Mouse (Mus musculus) hindbrain, embryonic 13.5 days (tissue): ENCODE results near the gene Fyttd1. TPM values are rescaled to one million over a fixed set of nuclear protein-coding genes. Genes with fewer than 3 reads are reported as not detected.
"Not testable (repeated sequence)": the region's sequence is repeated elsewhere in the genome, so short reads cannot be mapped to it uniquely, and the experiment has no call there.

Source experiments
- ATAC-seq: fragments of 200-750 bp; cut with Nextera tagmentation; 2 replicates; pipeline ENCODE4 v1.8.0; 2017; ENCODE audit warnings: moderate TSS enrichment; ENCODE audit not compliant: low FRiP score
- H3K27ac ChIP-seq: fragments of 300-500 bp; sonication (generic); 2 replicates; pipeline ENCODE4 v1.5.1; 2015; ENCODE audit warnings: inconsistent platforms, mild to moderate bottlenecking, moderate library complexity
- H3K27me3 ChIP-seq: fragments of 300-500 bp; sonication (generic); 2 replicates; pipeline ENCODE4 v1.6.1; 2015; ENCODE audit warnings: mild to moderate bottlenecking, inconsistent platforms
- H3K36me3 ChIP-seq: fragments of 300-500 bp; sonication (generic); 2 replicates; pipeline ENCODE4 v1.6.1; 2015; ENCODE audit warnings: mild to moderate bottlenecking, inconsistent platforms
- H3K4me1 ChIP-seq: fragments of 300-500 bp; sonication (generic); replicated peaks from 2 replicates; pipeline ENCODE4 v1.6.1; 2015; ENCODE audit warnings: inconsistent platforms
- H3K4me2 ChIP-seq: fragments of 300-500 bp; sonication (generic); 2 replicates; pipeline ENCODE4 v1.6.1; 2015; ENCODE audit warnings: inconsistent platforms, mild to moderate bottlenecking, moderate library complexity
- H3K4me3 ChIP-seq: fragments of 300-500 bp; sonication (generic); 2 replicates; pipeline ENCODE4 v1.5.1; 2015; ENCODE audit warnings: mild to moderate bottlenecking, inconsistent platforms
- H3K9ac ChIP-seq: fragments of 300-500 bp; sonication (generic); 2 replicates; pipeline ENCODE4 v1.6.1; 2015; ENCODE audit warnings: mild to moderate bottlenecking, inconsistent platforms
- H3K9me3 ChIP-seq: fragments of 300-500 bp; sonication (generic); 2 replicates; pipeline ENCODE4 v1.6.1; 2016; ENCODE audit warnings: inconsistent platforms
- WGBS: fragments of 180-500 bp; shearing (Covaris S2); methylation state at CpG from one replicate; pipeline ENCODE4 v1.1.7; 2015; 5-methylcytosine and 5-hydroxymethylcytosine counted together
- polyA plus RNA-seq: library from polyadenylated mRNA; unstranded; fragments of >200 nt; fragmentation: Nextera tagmentation; extraction: Ambion mirVana; gene quantifications from 2 replicates; pipeline ENCODE4 v1.2.1, GENCODE M21; 2015

Fyttd1 gene
- polyA plus RNA-seq, 1 experiment from 2014 or later: 110 TPM

DNA sequence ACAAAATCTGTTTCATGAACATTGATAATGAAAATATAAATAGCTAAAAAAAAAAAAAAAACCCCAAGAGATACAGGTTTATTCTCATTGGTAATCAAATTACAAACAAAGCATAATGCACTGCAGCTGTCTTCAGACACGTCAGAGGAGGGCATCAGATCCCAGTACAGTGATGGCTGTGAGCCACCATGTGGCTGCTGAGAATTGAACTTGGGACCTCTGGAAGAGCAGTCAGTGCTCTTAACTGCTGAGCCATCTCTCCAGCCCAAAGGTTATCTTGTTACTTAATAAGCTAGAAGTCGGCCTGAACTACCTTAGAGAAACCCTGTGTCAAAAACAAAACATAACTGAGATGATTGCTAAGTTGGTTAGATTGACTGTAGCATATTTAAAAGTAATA is 12.6 kb downstream of the Fyttd1 start:
- Histone ChIP-seq H3K4me3 (no peak overlapping the region), H3K27me3 (no peaks in the 10 kb centered on the region), H3K36me3 (peaks cover 56% of the 10 kb centered on the region), H3K4me1 (no peaks in the 10 kb centered on the region), H3K9ac (no peak overlapping the region), H3K27ac (no peak overlapping the region), H3K9me3 (no peaks in the 10 kb centered on the region), H3K4me2 (no peak overlapping the region)
- ATAC-seq: no peak
- WGBS: 64% methylated on average over 2 of the region's 2 CpGs

DNA sequence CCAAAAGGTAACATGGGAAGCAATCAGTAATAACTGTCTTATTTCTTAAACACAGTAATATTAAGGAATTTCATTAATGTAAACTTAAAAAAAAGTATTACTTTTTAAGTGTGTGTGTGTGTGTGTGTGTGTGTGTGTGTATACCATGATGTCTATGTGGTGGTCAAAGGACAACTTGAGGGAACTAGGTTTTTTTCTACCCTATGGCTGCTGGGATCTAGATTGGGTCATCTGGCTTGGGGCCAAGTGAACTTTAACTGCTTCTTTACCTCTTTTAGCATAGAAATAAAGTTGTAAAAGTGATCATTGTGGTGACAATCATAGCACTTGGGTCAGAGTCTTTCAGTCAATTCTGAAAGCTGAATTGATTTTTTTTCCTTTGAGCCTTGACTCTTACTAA is 18.8 kb downstream of the Fyttd1 start:
- Histone ChIP-seq H3K9ac (no peak overlapping the region), H3K27ac (no peak overlapping the region), H3K36me3 (peaks cover 67% of the 10 kb centered on the region), H3K4me1 (no peaks in the 10 kb centered on the region), H3K4me2 (no peak overlapping the region), H3K4me3 (no peak overlapping the region), H3K9me3 (no peaks in the 10 kb centered on the region), H3K27me3 (no peaks in the 10 kb centered on the region)
- ATAC-seq: no peak

DNA sequence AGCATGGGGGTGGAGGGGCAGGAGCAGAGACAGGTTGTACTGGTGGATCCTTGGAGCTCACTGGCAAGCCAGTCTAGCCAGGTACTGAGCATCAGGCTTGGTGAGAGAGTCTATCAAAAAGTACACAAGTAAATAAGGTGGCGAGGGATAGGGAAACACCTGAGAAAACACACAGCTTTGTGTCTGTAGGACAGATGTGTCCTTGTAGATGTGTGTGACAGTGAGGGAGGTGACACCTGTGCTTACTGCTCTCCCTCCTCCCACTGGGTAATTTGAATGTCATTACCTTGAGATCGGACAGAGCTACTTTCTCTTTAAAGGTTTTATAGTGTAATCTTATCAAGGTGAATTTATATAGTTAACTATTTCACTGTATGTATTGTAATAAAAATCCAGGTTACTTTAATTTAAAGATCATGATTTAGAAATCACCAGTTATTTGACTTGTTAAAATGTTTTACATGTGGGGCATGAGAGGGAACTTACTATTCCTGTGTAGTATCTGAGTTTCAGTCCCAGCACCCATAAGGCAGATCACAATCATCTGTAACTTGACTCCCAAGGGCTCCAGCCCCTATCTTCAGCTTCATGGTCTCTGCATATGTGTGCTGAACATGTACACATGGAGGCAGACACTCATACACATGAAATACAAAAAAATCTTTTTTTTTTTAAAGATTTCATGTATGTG is 24.2 kb downstream of the Fyttd1 start:
- no peaks in the 10 kb centered on the region for H3K4me1 ChIP-seq
- no peaks in the 10 kb centered on the region for H3K27me3 ChIP-seq
- no peak overlapping the region for H3K27ac ChIP-seq
- H3K4me2 ChIP-seq: no peak overlapping the region
- H3K9ac ChIP-seq: no peak overlapping the region
- no peaks in the 10 kb centered on the region for H3K9me3 ChIP-seq
- H3K4me3 ChIP-seq: no peak overlapping the region
- no peak for ATAC-seq
- 88% methylated on average over 2 of the region's 2 CpGs for WGBS
- H3K36me3 ChIP-seq: peaks cover 50% of the 10 kb centered on the region

DNA sequence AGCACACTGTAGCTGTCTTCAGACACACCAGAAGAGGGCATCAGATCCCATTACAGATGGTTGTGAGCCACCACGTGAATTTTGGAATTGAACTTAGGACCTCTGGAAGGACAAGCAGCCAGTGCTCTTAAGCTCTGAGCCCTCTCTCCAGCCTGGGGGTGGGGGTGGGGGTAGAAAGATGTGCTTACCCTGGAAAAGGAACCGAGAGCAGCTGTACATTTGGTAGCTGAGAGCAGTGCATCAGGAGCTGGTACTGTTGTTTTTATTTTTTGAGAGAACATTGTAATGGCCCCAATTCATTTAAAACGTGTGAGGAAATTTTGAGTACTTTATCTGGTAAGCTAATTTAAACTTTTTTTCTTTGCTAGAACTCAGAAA is 24.7 kb downstream of the Fyttd1 start:
- Histone ChIP-seq H3K36me3 (peaks cover 55% of the 10 kb centered on the region), H3K27ac (no peak overlapping the region), H3K4me2 (no peak overlapping the region), H3K9ac (no peak overlapping the region), H3K27me3 (no peaks in the 10 kb centered on the region), H3K9me3 (no peaks in the 10 kb centered on the region), H3K4me1 (no peaks in the 10 kb centered on the region), H3K4me3 (no peak overlapping the region)
- 75% methylated on average over 3 of the region's 3 CpGs for WGBS
- no peak for ATAC-seq

DNA sequence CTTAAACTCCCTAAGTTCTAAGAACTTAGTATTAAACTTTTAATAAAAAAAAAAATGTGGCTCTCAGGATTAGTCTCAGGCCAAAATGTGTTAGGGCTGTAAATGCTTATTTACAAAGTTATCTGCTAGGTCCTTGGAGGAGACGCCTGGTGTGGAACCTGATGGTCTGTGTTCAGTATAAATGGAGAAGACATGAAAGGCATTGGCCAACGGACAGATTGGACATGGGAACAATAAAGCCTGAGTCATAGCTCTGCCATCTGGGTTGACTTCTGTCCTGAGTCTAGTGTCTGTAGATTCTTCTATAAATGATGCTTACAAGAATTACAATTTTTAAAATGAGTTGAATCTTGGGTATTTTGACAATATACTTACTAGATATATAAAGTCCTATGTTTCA is 28.9 kb downstream of the Fyttd1 start:
- no peak overlapping the region for H3K9ac ChIP-seq
- no peaks in the 10 kb centered on the region for H3K9me3 ChIP-seq
- WGBS: 91% methylated on average over 2 of the region's 2 CpGs
- no peaks in the 10 kb centered on the region for H3K4me1 ChIP-seq
- H3K27me3 ChIP-seq: no peaks in the 10 kb centered on the region
- no peak for ATAC-seq
- H3K4me2 ChIP-seq: no peak overlapping the region
- no peak overlapping the region for H3K4me3 ChIP-seq
- H3K27ac ChIP-seq: no peak overlapping the region
- H3K36me3 ChIP-seq: peaks cover 29% of the 10 kb centered on the region

DNA sequence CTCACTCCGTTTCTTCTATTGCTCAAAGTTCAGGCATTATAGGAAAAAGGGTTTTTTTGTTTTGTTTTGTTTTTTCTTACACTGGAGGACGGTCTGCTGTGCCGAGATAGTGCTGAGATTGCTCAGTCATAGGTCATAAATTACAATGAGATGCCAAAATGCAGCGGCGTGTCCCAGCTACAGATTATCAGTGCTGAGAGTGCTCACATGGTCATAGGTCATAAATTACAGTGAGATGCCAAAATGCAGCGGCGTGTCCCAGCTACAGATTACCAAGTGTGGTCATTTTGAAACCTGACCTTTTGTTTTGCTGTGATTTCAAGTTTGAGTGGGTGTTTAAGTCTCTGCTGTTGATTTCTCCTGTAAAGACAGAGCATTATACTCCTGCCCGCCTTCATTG is 29.4 kb downstream of the Fyttd1 start:
- no peak for ATAC-seq
- WGBS: 89% methylated on average over 8 of the region's 8 CpGs

DNA sequence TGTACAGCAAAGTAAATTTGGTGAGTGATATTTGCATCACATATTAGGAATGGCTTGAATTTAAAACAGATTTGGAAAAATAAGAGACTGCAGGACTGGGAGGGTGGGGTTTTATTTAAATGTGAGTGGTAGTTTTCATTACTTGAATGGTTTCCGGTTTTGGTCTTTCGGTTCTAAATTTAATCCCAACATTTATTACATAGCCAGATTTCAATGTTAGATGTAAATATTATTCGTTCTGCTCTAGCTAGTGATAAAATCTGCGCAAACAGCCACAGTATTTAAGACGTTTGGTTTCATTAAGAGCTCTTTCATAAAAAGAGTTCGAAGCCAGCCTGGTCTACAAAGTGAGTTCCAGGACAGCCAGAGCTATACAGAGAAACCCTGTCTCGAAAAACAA is 35.9 kb downstream of the Fyttd1 start:
- Histone ChIP-seq H3K9ac (no peak overlapping the region), H3K36me3 (no peaks in the 10 kb centered on the region), H3K9me3 (no peaks in the 10 kb centered on the region), H3K4me1 (peaks cover 17% of the 10 kb centered on the region), H3K27ac (no peak overlapping the region), H3K4me2 (peak overlapping the region; percentile 74), H3K4me3 (no peak overlapping the region), H3K27me3 (no peaks in the 10 kb centered on the region)
- 66% methylated on average over 7 of the region's 7 CpGs for WGBS
- ATAC-seq: no peak

More for the DNA sequence above, 29.4 kb downstream of the Fyttd1 start:
- Histone ChIP-seq H3K4me2 (no peak overlapping the region), H3K27ac (no peak overlapping the region), H3K9ac (no peak overlapping the region), H3K36me3 (peaks cover 26% of the 10 kb centered on the region), H3K27me3 (no peaks in the 10 kb centered on the region), H3K9me3 (no peaks in the 10 kb centered on the region), H3K4me3 (no peak overlapping the region), H3K4me1 (no peaks in the 10 kb centered on the region)

DNA sequence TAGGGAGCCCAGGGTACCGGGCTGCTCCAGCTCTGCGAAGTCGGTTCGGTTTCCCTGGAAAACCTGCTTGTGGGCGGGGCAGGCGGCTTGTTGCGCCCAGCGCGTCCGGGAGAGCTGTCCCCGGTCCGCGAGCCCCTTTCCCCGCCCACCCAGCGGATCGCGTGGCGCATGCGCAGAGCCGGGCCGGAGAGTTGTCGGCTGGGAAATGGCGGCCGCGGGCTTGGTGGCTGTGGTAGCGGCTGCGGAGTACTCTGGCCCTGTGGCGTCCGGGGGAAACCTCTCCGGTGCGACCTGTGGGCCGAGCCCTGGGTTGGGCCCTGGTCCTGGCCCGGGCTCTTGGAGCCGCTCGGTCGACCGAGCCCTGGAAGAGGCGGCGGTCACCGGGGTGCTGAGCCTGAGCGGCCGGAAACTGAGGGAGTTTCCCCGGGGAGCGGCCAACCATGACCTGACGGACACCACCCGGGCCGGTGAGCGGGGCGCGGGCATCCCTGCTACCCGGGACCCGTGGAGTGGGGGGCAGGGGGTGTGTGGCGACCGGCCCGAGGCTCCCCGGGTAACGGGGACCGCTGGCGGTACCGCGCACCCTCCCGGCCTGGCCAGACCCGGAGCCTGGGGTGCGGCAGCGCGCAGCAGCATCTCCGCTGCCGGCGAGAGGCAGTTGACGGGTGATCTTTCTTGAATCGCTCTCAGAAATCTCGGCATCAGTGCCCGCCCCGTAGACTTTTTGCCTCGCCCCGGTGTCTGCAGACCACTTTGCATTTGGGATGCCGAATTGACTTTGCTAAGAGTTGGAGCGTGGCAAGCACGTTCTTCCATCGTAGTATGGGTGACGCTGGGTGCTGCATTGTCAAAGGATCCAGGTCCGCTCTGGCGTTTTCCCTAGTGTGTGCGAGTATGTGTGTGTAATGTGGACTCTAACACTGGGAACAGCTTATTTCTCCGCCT is 36.9 kb downstream of the Fyttd1 start, which contains the start of gene Lrch3:
Gene Lrch3, plus strand, starts transcription at position 164 of the 945 bp plus-strand sequence.
- Histone ChIP-seq H3K4me3 (peak within 1 kb of the TSS; percentile 76), H3K27ac (peak within 1 kb of the TSS; percentile 93), H3K9me3 (no peaks in the 10 kb centered on the region), H3K36me3 (no peaks in the 10 kb centered on the region), H3K4me2 (peak within 1 kb of the TSS; percentile 74), H3K27me3 (no peaks in the 10 kb centered on the region), H3K9ac (peak within 1 kb of the TSS; percentile 93), H3K4me1 (peaks cover 17% of the 10 kb centered on the region)
- peak; percentile 93 for ATAC-seq
- WGBS: under 1% methylated on average over 84 of the region's 85 CpGs

DNA sequence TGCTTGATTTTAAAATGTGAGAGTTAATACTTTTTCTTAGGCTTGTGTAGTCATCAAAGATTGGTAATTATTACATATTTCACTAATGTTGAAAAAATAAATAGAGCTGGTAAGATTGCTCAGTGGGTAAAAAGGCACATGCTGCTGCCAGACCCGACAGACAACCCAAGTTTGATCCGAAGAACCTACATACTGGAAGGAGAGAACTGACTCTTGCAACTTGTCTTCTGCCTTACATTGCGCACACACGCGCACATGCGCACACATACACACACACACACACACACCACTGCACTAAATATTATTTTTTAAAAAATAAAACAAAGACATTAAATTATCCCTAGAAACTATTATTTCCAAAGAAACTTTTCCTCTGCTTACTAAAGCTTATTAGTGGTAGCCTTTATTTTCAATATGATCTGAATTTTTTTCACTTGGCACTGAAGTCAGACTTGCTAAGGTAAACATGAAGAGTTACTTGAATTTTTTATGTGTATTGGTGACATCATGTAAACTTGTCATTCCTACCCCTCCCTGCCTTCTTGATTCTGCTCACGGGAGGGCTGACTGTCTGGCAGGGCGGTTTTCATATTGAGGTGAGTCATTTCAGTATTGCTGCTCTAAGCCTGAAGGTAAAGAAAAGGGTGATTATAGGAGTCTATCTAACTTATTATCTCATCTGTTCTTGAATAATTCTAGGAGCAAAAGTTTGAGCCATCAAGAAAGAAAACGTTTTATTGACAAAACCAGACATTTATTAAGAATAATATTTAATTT is 38.2 kb downstream of the Fyttd1 start:
- Histone ChIP-seq H3K4me2 (peak overlapping the region; percentile 74), H3K27me3 (no peaks in the 10 kb centered on the region), H3K36me3 (no peaks in the 10 kb centered on the region), H3K4me1 (peaks cover 17% of the 10 kb centered on the region), H3K4me3 (peak overlapping the region; percentile 76), H3K9me3 (no peaks in the 10 kb centered on the region), H3K27ac (no peak overlapping the region), H3K9ac (no peak overlapping the region)
- 73% methylated on average over 9 of the region's 9 CpGs for WGBS
- ATAC-seq: no peak

DNA sequence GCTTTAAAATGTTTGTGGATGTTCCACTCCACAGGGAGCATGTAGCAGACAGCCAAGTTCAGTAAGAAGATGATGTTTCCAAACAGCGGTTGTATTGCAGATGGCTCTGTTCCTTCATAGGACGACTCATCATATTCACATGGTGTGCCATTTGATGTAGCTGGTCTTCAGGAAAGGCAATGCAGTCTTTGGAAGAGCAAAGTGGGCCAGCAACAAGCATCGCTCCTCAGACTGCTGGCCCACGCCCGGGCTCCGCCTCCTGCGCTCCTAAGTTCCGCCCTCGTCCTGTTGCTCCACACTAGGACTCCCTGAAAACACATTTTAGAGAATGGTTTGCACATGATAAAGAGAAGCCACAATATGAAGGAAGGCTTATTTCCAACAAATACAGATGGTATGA is 49.3 kb downstream of the Fyttd1 start:
- 95% methylated on average over 9 of the region's 9 CpGs for WGBS
- peaks cover 22% of the 10 kb centered on the region for H3K36me3 ChIP-seq
- not testable (repeated sequence) for H3K9ac ChIP-seq, H3K27ac ChIP-seq, ATAC-seq, H3K4me1 ChIP-seq, H3K4me2 ChIP-seq, H3K27me3 ChIP-seq, H3K4me3 ChIP-seq, H3K9me3 ChIP-seq

DNA sequence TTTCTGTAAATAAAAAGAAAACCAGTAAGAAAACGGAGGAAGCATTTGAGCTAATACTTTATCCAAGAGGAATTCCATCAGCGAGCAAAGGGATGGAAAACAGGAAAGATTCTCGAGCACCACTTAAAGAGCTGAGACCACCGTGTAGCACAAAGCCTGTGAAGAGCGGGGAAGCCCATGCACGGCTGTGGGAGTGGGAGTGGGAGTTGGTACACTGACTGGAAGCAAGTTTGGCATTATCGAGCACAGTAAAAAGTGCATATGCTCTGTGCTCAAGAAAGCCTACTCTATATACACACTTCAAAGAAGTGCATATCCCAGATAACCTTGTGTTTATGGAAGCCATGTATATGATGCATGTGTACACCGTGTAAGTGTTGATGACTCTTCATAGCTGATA is 49.7 kb downstream of the Fyttd1 start:
- H3K9ac ChIP-seq: no peak overlapping the region
- H3K4me1 ChIP-seq: peaks cover 4% of the 10 kb centered on the region; the same call in 1 of the 2 replicates
- ATAC-seq: no peak
- H3K9me3 ChIP-seq: no peaks in the 10 kb centered on the region
- WGBS: 96% methylated on average over 8 of the region's 8 CpGs
- no peak overlapping the region for H3K4me2 ChIP-seq
- no peak overlapping the region for H3K4me3 ChIP-seq
- no peak overlapping the region for H3K27ac ChIP-seq
- peaks cover 18% of the 10 kb centered on the region for H3K36me3 ChIP-seq
- H3K27me3 ChIP-seq: no peaks in the 10 kb centered on the region

DNA sequence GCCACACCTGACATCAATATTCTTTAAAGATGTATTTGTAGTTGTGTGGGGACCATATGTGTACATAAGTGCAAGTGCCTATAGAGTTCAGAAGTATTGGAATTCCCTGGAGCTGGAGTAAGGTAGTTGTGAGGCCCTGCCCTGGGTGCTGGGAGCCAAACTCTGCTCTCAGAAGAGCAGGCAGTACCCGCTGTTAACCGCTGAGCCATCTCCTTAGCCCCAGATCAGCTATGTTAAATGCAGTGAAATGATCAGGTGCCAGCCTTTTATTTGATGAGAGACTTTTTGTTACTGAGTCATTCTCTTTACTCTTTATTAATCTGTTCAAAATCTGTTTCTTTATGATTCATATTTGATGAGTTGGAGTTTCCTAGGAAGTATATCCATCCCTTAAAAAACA is 52.6 kb downstream of the Fyttd1 start:
- no peak overlapping the region for H3K9ac ChIP-seq
- H3K4me2 ChIP-seq: peak overlapping the region; percentile 23; the same call in 1 of the 2 replicates
- peaks cover 4% of the 10 kb centered on the region for H3K4me1 ChIP-seq
- H3K4me3 ChIP-seq: no peak overlapping the region
- peak overlapping the region; percentile 44; the same call in 1 of the 2 replicates for H3K27ac ChIP-seq
- 13% methylated on average over 2 of the region's 2 CpGs for WGBS
- no peaks in the 10 kb centered on the region for H3K9me3 ChIP-seq
- no peaks in the 10 kb centered on the region for H3K27me3 ChIP-seq
- H3K36me3 ChIP-seq: no peaks in the 10 kb centered on the region
- no peak for ATAC-seq
